Mouse (Mus musculus) mouse embryonic stem cell (cell line): ENCODE measurements around the gene Ppp2ca.

ENCODE experiments used
- in situ Hi-C, 2 experiments: fragments of 300-500 bp; cut with MboI; formaldehyde crosslinking; loops; 1 replicate in 1 of 2; 3 replicates in 1 of 2; pipeline ENCODE4 v1.14.3; 2019 to 2020; ENCODE audit warnings: low sequenced_read_pairs in 2 of 2, low pct_unique_long_range_greater_than_20kb in 1 of 2, mixed read lengths in 1 of 2; ENCODE audit not compliant: unreplicated experiment in 1 of 2

Ppp2ca gene

GRCm38 (mm10) chr11:52098398-52098946, at the start of gene Ppp2ca:
Gene Ppp2ca, plus strand, starts transcription at chr11:52098681.
- in situ Hi-C loops = no loop called here

GRCm38 (mm10) chr11:52053371-52053770, 45.1 kb upstream of the Ppp2ca start:
- in situ Hi-C loops = no loop called here

GRCm38 (mm10) chr11:52054728-52055127, 43.8 kb upstream of the Ppp2ca start:
- in situ Hi-C loops = no loop called here

- in situ Hi-C loops = no loop called here
Measured at GRCm38 (mm10) chr11:52056198-52056597, 42.3 kb upstream of the Ppp2ca start.

- in situ Hi-C loops = no loop called here
Measured at GRCm38 (mm10) chr11:52059001-52059400, 39.5 kb upstream of the Ppp2ca start.

- in situ Hi-C loops = no loop called here
Measured at GRCm38 (mm10) chr11:52060315-52060714, 38.2 kb upstream of the Ppp2ca start.

- in situ Hi-C loops = no loop called here
Measured at GRCm38 (mm10) chr11:52062406-52062805, 36.1 kb upstream of the Ppp2ca start.

GRCm38 (mm10) chr11:52064398-52064797, 34.1 kb upstream of the Ppp2ca start:
- in situ Hi-C loops = no loop called here

- in situ Hi-C loops = no loop called here
Measured at GRCm38 (mm10) chr11:52065841-52066240, 32.6 kb upstream of the Ppp2ca start.

- in situ Hi-C loops = no loop called here
Measured at GRCm38 (mm10) chr11:52071768-52072167, 26.7 kb upstream of the Ppp2ca start.

- in situ Hi-C loops = no loop called here
Measured at GRCm38 (mm10) chr11:52073528-52074170, 24.8 kb upstream of the Ppp2ca start.

GRCm38 (mm10) chr11:52074626-52075470, 23.6 kb upstream of the Ppp2ca start:
- in situ Hi-C loops = no loop called here

- in situ Hi-C loops = no loop called here
Measured at GRCm38 (mm10) chr11:52075794-52076633, 22.5 kb upstream of the Ppp2ca start.

GRCm38 (mm10) chr11:52076742-52077352, 21.6 kb upstream of the Ppp2ca start:
- in situ Hi-C loops = no loop called here

- in situ Hi-C loops = no loop called here
Measured at GRCm38 (mm10) chr11:52077939-52078338, 20.5 kb upstream of the Ppp2ca start.

- in situ Hi-C loops = no loop called here
Measured at GRCm38 (mm10) chr11:52079978-52080377, 18.5 kb upstream of the Ppp2ca start.

- in situ Hi-C loops = no loop called here
Measured at GRCm38 (mm10) chr11:52080656-52081055, 17.8 kb upstream of the Ppp2ca start.

GRCm38 (mm10) chr11:52085857-52086203, 12.7 kb upstream of the Ppp2ca start:
- in situ Hi-C loops = no loop called here
